Mouse (Mus musculus) megakaryocyte, embryonic 14.5 days (primary cell): ENCODE measurements around the gene B3gnt2.

Source experiments
- FLI1 ChIP-seq: IDR thresholded peaks from 2 replicates; pipeline ENCODE4 v1.6.1; 2012; ENCODE audit warnings: low read length, inconsistent platforms, mixed read lengths
- GATA1 ChIP-seq: IDR thresholded peaks from 3 replicates; pipeline ENCODE4 v1.6.1; 2012; ENCODE audit warnings: mixed read lengths, low read length, inconsistent platforms, borderline replicate concordance

GRCm38 (mm10) chr11:22765425-22765824, 95.3 kb downstream of the B3gnt2 start:
- TF ChIP-seq GATA1 (no peak), FLI1 (no peak)
